Mouse (Mus musculus) CD8-positive naive resting alpha-beta T cell, adult 2 months (primary cell): ENCODE measurements at regions not wholly inside any gene's neighbourhood (a gene's known extent, or its start where the extent isn't known, plus 50 kb on each side); places are given as distances from the start of the nearest gene placed in this dataset.
"Not testable (repeated sequence)": the region's sequence is repeated elsewhere in the genome, so short reads cannot be mapped to it uniquely, and the experiment has no call there.

Experiments used
- DNase-seq, 2 experiments: peaks; one replicate each; pipeline ENCODE4 v3.0.0; 2022; ENCODE audit warnings: low read depth in 2 of 2, low spot score in 2 of 2

DNA sequence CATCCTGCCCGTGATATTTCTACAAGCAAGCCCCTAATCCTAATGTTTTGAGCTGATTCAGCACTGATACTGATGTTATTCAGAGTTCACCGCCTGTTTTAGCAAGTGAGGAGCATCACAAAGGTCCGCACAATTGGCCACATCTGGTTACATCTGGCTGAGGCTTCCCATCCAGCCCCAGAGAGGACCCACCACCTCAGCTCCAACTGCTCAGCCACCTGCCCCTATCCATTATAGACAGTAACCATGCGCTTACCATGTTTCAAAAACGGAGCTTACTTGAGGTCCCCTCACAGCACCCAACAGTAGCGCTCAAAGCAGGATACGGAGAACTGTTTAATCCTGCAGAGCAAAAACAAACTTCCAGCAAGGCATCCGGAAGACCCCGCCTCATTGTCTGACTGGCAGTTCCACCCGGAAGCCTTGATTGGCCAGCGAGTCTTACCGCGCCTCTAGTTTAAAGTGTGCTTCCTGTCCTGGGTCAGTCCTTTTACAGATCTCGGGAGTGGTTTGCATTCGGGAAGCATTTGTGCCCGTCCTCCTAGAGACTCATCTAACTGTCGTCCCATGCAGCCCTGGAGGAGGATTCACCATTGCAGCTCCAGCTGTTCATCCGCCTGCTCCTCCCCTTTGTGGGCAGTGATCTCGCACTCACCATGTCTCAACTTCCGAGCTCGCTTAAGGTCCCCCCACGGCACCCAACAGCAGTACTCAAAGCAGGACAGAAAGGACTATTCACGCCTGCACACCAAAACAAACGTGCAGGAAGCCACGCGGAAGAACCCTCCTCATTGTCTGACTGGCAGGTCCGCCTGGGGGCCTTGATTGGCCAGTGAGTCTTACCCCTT is 69.9 kb upstream of the Zfp825 start:
- peak; percentile 66 to 70 for DNase-seq

- not testable (repeated sequence) for DNase-seq
Observed at GRCm38 (mm10) chr13:74564331-74564727, 70.5 kb upstream of the Zfp825 start.

DNA sequence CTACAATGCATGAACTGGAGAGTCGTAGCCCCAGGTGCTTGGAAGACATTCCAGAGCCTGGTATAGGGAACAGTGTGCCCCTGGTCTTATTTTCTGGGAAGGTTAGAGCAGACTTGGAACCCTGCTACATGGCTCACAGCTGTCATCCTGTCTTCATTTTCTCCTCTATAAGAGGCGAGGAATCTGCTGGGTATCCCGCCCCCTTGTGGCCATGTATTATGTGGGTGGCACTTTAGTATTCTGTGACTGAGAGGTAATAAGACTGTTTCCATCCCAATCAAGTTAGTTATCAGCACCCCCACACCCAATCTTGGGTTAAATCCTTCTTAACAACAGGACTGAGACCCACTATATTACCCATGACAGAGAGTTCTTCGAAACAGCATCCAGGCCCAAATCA is 69.4 kb upstream of the Erap1 start:
- DNase-seq, result peak; percentile 35 to 59
